Mouse (Mus musculus) embryonic fibroblast, embryonic 13.5 days (primary cell): ENCODE results near the gene C2cd4c.

Experiments
- CTCF ChIP-seq: IDR thresholded peaks from 2 replicates; pipeline ENCODE4 v1.5.1; 2011; ENCODE audit warnings: mild to moderate bottlenecking, control low read depth, low read length, moderate library complexity, borderline replicate concordance; ENCODE audit not compliant: insufficient read depth
- POLR2A ChIP-seq: IDR thresholded peaks from 2 replicates; pipeline ENCODE4 v1.6.1; 2011; ENCODE audit warnings: low read depth, mild to moderate bottlenecking, control low read depth, low read length, moderate library complexity

DNA sequence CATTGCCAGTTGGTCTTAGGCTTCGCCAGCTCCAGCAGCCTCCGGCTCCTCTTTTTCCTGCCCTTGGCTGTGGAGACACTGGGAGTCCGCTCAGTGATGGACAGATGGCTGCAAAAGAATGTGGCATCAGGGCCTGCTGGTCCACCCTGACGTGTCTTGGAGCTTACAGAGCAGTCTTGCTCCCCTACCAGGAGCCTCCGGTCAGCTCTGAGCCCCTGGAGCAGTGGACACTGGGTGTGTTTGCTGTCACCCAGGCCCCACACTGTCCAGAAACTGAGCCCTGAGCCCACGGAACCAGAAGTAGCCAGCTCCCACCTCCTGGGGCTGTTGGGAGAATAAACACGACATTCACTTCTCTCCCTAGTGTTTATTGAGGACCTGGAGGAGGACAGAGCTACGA lies 27.6 kb downstream of the C2cd4c start:
- no peak for TF ChIP-seq POLR2A
- no peak for TF ChIP-seq CTCF
